Mouse (Mus musculus): Measurements from ENCODE around the gene Cdc42ep3. TPM values are rescaled to one million over a fixed set of nuclear protein-coding genes. Genes with fewer than 3 reads are reported as not detected.
A peak's percentile ranks its signal among the peaks of the same experiment; 100 is the strongest.

Gene Cdc42ep3
- polyA plus RNA-seq (2015; fragmentation: Nextera tagmentation; extraction: Ambion mirVana), result 71.2 and 81.3 TPM in 2 replicates

GRCm38 (mm10) chr17:79354444-79355270, at the start of gene Cdc42ep3:
Gene Cdc42ep3, minus strand, starts transcription at chr17:79355091.
- TF ChIP-seq CTCF (IDR thresholded peaks at IDR 0.05), result peak; percentile 37; the same call in 1 of the 2 replicates
- TF ChIP-seq EP300 (IDR thresholded peaks at IDR 0.05), result no peak
- Histone ChIP-seq H3K27me3 (replicated peaks; ENCODE audit: insufficient read depth, low read length) (no peaks in the 10 kb centered on the region), H3K4me2 (replicated peaks; ENCODE audit: low read depth, low read length) (peak within 1 kb of the TSS; percentile 100), H3K9ac (replicated peaks; ENCODE audit: low read depth) (peak within 1 kb of the TSS; percentile 65), H3K9me3 (ENCODE audit: low read length) (no peaks in the 10 kb centered on the region), H3K4me1 (ENCODE audit: insufficient read depth, low read depth, low read length) (peaks cover 5% of the 10 kb centered on the region; the same call in 1 of the 2 replicates), H3K36me3 (ENCODE audit: insufficient read depth, low read length) (no peaks in the 10 kb centered on the region), H3K4me3 (ENCODE audit: low read depth, low read length) (peak within 1 kb of the TSS; percentile 67), H3K27ac (ENCODE audit: low read length) (peak within 1 kb of the TSS; percentile 90)
- 1% methylated on average over 64 of the region's 74 CpGs for WGBS
- ATAC-seq (peak; percentile 91), DNase-seq (ENCODE audit: low spot score) (peak; percentile 86)

GRCm38 (mm10) chr17:79400356-79400755, 45.5 kb upstream of the Cdc42ep3 start:
- ATAC-seq (no peak), DNase-seq (ENCODE audit: low spot score) (no peak)
- 57% methylated on average over 2 of the region's 2 CpGs for WGBS
- Histone ChIP-seq H3K27ac (ENCODE audit: low read length) (no peak overlapping the region), H3K9ac (replicated peaks; ENCODE audit: low read depth) (no peak overlapping the region), H3K4me1 (ENCODE audit: insufficient read depth, low read depth, low read length) (no peaks in the 10 kb centered on the region), H3K4me3 (ENCODE audit: low read depth, low read length) (no peak overlapping the region), H3K36me3 (ENCODE audit: insufficient read depth, low read length) (no peaks in the 10 kb centered on the region), H3K4me2 (replicated peaks; ENCODE audit: low read depth, low read length) (no peak overlapping the region), H3K27me3 (replicated peaks; ENCODE audit: insufficient read depth, low read length) (no peaks in the 10 kb centered on the region), H3K9me3 (ENCODE audit: low read length) (no peaks in the 10 kb centered on the region)
- TF ChIP-seq CTCF (IDR thresholded peaks at IDR 0.05) (no peak), EP300 (IDR thresholded peaks at IDR 0.05) (no peak)

GRCm38 (mm10) chr17:79398416-79398815, 43.5 kb upstream of the Cdc42ep3 start:
- ATAC-seq (no peak), DNase-seq (ENCODE audit: low spot score) (no peak)
- no peak overlapping the region for H3K9ac ChIP-seq (replicated peaks; ENCODE audit: low read depth)
- no peak for TF ChIP-seq CTCF (IDR thresholded peaks at IDR 0.05)
- no peak for TF ChIP-seq EP300 (IDR thresholded peaks at IDR 0.05)
- WGBS, result 76% methylated on average over 3 of the region's 3 CpGs
- H3K4me1 ChIP-seq (ENCODE audit: insufficient read depth, low read depth, low read length), result peaks cover 3% of the 10 kb centered on the region; the same call in 1 of the 2 replicates
- H3K4me2 ChIP-seq (replicated peaks; ENCODE audit: low read depth, low read length), result no peak overlapping the region
- H3K4me3 ChIP-seq (ENCODE audit: low read depth, low read length), result no peak overlapping the region
- H3K9me3 ChIP-seq (ENCODE audit: low read length), result no peaks in the 10 kb centered on the region
- H3K27me3 ChIP-seq (replicated peaks; ENCODE audit: insufficient read depth, low read length), result no peaks in the 10 kb centered on the region
- H3K27ac ChIP-seq (ENCODE audit: low read length), result no peak overlapping the region
- no peaks in the 10 kb centered on the region for H3K36me3 ChIP-seq (ENCODE audit: insufficient read depth, low read length)

- DNase-seq (ENCODE audit: low spot score) (peak; percentile 93), ATAC-seq (peak; percentile 94)
- peak overlapping the region; percentile 63 for H3K27ac ChIP-seq (ENCODE audit: low read length)
- no peaks in the 10 kb centered on the region for H3K27me3 ChIP-seq (replicated peaks; ENCODE audit: insufficient read depth, low read length)
- no peaks in the 10 kb centered on the region for H3K9me3 ChIP-seq (ENCODE audit: low read length)
- whole genome bisulfite sequencing, result 47% methylated on average over 5 of the region's 5 CpGs
- H3K4me1 ChIP-seq (ENCODE audit: insufficient read depth, low read depth, low read length), result peaks cover 3% of the 10 kb centered on the region; the same call in 1 of the 2 replicates
- no peaks in the 10 kb centered on the region for H3K36me3 ChIP-seq (ENCODE audit: insufficient read depth, low read length)
- no peak overlapping the region for H3K9ac ChIP-seq (replicated peaks; ENCODE audit: low read depth)
- H3K4me3 ChIP-seq (ENCODE audit: low read depth, low read length), result no peak overlapping the region
- no peak overlapping the region for H3K4me2 ChIP-seq (replicated peaks; ENCODE audit: low read depth, low read length)
- TF ChIP-seq CTCF (IDR thresholded peaks at IDR 0.05), result no peak
- TF ChIP-seq EP300 (IDR thresholded peaks at IDR 0.05), result 0 out of 2 replicates have a peak, but pooled peaks have one; percentile 36
Measured at GRCm38 (mm10) chr17:79394799-79395198, 39.9 kb upstream of the Cdc42ep3 start.

GRCm38 (mm10) chr17:79393886-79394285, 39.0 kb upstream of the Cdc42ep3 start:
- WGBS, result 44% methylated on average over 7 of the region's 7 CpGs
- no peak for TF ChIP-seq CTCF (IDR thresholded peaks at IDR 0.05)
- TF ChIP-seq EP300 (IDR thresholded peaks at IDR 0.05), result no peak
- no peaks in the 10 kb centered on the region for H3K27me3 ChIP-seq (replicated peaks; ENCODE audit: insufficient read depth, low read length)
- H3K36me3 ChIP-seq (ENCODE audit: insufficient read depth, low read length), result no peaks in the 10 kb centered on the region
- H3K4me2 ChIP-seq (replicated peaks; ENCODE audit: low read depth, low read length), result no peak overlapping the region
- peak overlapping the region; percentile 63 for H3K27ac ChIP-seq (ENCODE audit: low read length)
- no peak overlapping the region for H3K4me3 ChIP-seq (ENCODE audit: low read depth, low read length)
- no peak overlapping the region for H3K9ac ChIP-seq (replicated peaks; ENCODE audit: low read depth)
- H3K4me1 ChIP-seq (ENCODE audit: insufficient read depth, low read depth, low read length), result peaks cover 3% of the 10 kb centered on the region; the same call in 1 of the 2 replicates
- DNase-seq (ENCODE audit: low spot score) (peak; percentile 77), ATAC-seq (0 out of 2 replicates have a peak, but pooled peaks have one; percentile 34)
- no peaks in the 10 kb centered on the region for H3K9me3 ChIP-seq (ENCODE audit: low read length)

GRCm38 (mm10) chr17:79387465-79388066, 32.7 kb upstream of the Cdc42ep3 start:
- 72% methylated on average over 8 of the region's 8 CpGs for WGBS
- Histone ChIP-seq H3K9me3 (ENCODE audit: low read length) (no peaks in the 10 kb centered on the region), H3K27ac (ENCODE audit: low read length) (no peak overlapping the region), H3K4me1 (ENCODE audit: insufficient read depth, low read depth, low read length) (no peaks in the 10 kb centered on the region), H3K36me3 (ENCODE audit: insufficient read depth, low read length) (no peaks in the 10 kb centered on the region), H3K4me2 (replicated peaks; ENCODE audit: low read depth, low read length) (no peak overlapping the region), H3K27me3 (replicated peaks; ENCODE audit: insufficient read depth, low read length) (no peaks in the 10 kb centered on the region), H3K9ac (replicated peaks; ENCODE audit: low read depth) (no peak overlapping the region), H3K4me3 (ENCODE audit: low read depth, low read length) (no peak overlapping the region)
- DNase-seq (ENCODE audit: low spot score), result no peak
- no peak for ATAC-seq
- TF ChIP-seq EP300 (IDR thresholded peaks at IDR 0.05) (no peak), CTCF (IDR thresholded peaks at IDR 0.05) (no peak)
